Mouse (Mus musculus): ENCODE results near the gene Samd1. TPM values are rescaled to one million over a fixed set of nuclear protein-coding genes. Genes with fewer than 3 reads are reported as not detected.
"Not testable (repeated sequence)": the region's sequence is repeated elsewhere in the genome, so short reads cannot be mapped to it uniquely, and the experiment has no call there.

The Samd1 gene
- total and polyA plus RNA-seq, 3 experiments = 111 to 121 TPM; not detected in 1

DNA sequence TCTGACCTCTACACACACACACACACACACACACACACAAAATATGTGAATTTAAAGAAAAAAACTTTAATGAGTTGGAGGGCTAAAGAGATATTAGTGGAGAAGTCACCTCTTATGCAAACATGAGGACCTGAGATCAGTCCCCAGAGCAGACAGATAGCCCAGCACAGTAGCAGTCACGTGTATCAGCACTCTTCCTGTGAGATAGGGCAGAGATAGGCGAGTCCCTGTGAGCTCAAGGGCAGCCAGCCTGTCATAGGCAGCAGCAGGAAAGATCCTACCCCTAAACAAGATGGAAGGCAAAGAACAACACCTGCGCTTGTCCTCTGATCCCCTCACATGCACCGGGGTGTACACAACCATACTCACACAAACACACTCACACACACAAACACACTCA lies 15.0 kb upstream of the Samd1 start (continued):
- TF ChIP-seq ZKSCAN1 (IDR thresholded peaks at IDR 0.05; ENCODE audit: low read depth, low read length) (no peak), SIN3A (IDR thresholded peaks at IDR 0.05; ENCODE audit: low read length) (peak; percentile 23; the same call in 1 of the 2 replicates), USF2 (IDR thresholded peaks at IDR 0.05; ENCODE audit: borderline replicate concordance in 1 of 2, insufficient read depth in 1 of 2, low read depth in 1 of 2, low read length in 2 of 2) (no peak), EP300 (IDR thresholded peaks at IDR 0.05; ENCODE audit: low read depth in 1 of 2, low read length in 2 of 2) (peak; percentile 42 to 43; a peak in 2 of 4 replicates), ELF1 (IDR thresholded peaks at IDR 0.05; ENCODE audit: low read depth, low read length) (no peak), MAX (IDR thresholded peaks at IDR 0.05; ENCODE audit: low read length) (peak; percentile 70), JUND (IDR thresholded peaks at IDR 0.05; ENCODE audit: low read depth, low read length) (no peak), TCF12 (IDR thresholded peaks at IDR 0.05; ENCODE audit: low read depth, low read length) (no peak; the same call in 1 of the 2 replicates), POLR2AphosphoS5 (IDR thresholded peaks at IDR 0.05; ENCODE audit: borderline replicate concordance, low read depth, low read length) (no peak), TBP (IDR thresholded peaks at IDR 0.05; ENCODE audit: low read depth, low read length) (no peak), HCFC1 (IDR thresholded peaks at IDR 0.05; ENCODE audit: low read depth, low read length) (no peak)

DNA sequence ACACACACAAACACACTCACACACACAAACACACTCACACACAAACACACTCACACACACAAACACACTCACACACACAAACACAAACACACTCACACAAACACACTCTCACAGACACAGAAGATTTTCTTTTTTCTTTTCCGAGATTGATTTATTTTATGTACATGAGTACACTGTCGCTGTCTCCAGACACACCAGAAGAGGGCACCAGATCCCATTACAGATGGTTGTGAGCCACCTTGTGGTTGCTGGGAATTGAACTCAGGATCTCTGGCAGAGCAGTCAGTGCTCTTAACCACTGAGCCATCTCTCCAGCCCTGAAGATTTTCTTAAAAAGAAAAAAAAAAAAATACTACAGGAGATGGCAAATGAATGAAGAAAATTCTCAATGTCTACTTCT lies 14.2 kb upstream of the Samd1 start:
- not testable (repeated sequence) for H3K9ac ChIP-seq (ENCODE audit: control insufficient read depth, low read depth, low read length, poor library complexity, severe bottlenecking); H3K4me3 ChIP-seq (ENCODE audit: control insufficient read depth in 1 of 2, insufficient read depth in 1 of 2, low read depth in 2 of 2, low read length in 2 of 2); H3K79me2 ChIP-seq (ENCODE audit: control insufficient read depth, insufficient read depth, low read length, poor library complexity); H3K27ac ChIP-seq (ENCODE audit: control insufficient read depth, low read depth, low read length); DNase-seq (ENCODE audit: low read depth, low spot score); H3K27me3 ChIP-seq (ENCODE audit: control insufficient read depth in 1 of 2, insufficient read depth in 2 of 2, low read length in 2 of 2); H3K9me3 ChIP-seq (replicated peaks; ENCODE audit: insufficient read depth, low read length); H3K36me3 ChIP-seq (ENCODE audit: control insufficient read depth in 1 of 2, insufficient read depth in 2 of 2, low read length in 2 of 2)
- H3K4me1 ChIP-seq (ENCODE audit: control insufficient read depth in 1 of 2, insufficient read depth in 2 of 2, low read length in 2 of 2) = peaks cover 8 to 11% of the 10 kb centered on the region in 2 experiments
- peak in 1 of 3 experiments; percentile 41; a peak in 2 of 6 replicates for TF ChIP-seq CTCF (IDR thresholded peaks at IDR 0.05 in 2 of 3, conservative IDR thresholded peaks at IDR 0.05 in 1 of 3; ENCODE audit: control insufficient read depth in 1 of 3, insufficient read depth in 1 of 3, low read depth in 2 of 3, low read length in 3 of 3, poor library complexity in 1 of 3, severe bottlenecking in 1 of 3)

DNA sequence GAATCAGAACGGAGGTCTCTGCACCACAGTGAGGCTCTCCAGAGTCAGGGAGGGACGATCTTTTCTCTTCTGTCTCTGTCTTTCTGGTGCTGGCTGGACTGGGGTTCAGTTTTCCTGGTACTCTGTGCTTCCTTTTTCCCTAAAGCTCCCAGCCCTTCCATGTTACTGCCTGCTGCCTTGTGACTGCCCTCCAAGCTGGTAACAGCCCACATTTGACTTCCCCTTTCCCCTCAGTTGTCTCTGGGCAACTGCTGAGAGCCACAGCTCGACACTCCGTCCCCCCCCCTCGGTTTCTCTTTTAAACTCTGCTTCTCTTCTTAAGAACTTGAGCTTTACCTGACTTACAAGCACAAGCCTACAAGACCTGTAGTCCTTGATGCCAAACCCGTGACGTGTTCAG lies 8.2 kb upstream of the Samd1 start:
- H3K9ac ChIP-seq (ENCODE audit: control insufficient read depth, low read depth, low read length, poor library complexity, severe bottlenecking) = peak overlapping the region; percentile 37
- peak; percentile 78 for DNase-seq (ENCODE audit: low read depth, low spot score)
- peaks cover 2 to 10% of the 10 kb centered on the region in 2 experiments for H3K36me3 ChIP-seq (ENCODE audit: control insufficient read depth in 1 of 2, insufficient read depth in 2 of 2, low read length in 2 of 2)
- peak overlapping the region in 1 of 2 experiments; percentile 46; a peak in 2 of 4 replicates for H3K4me3 ChIP-seq (ENCODE audit: control insufficient read depth in 1 of 2, insufficient read depth in 1 of 2, low read depth in 2 of 2, low read length in 2 of 2)
- TF ChIP-seq MAZ (IDR thresholded peaks at IDR 0.05; ENCODE audit: low read depth, low read length) (0 out of 2 replicates have a peak, but pooled peaks have one; percentile 58), GABPA (IDR thresholded peaks at IDR 0.05; ENCODE audit: low read depth, low read length) (no peak)
- no peaks in the 10 kb centered on the region for H3K79me2 ChIP-seq (ENCODE audit: control insufficient read depth, insufficient read depth, low read length, poor library complexity)
- no peaks in the 10 kb centered on the region for H3K9me3 ChIP-seq (replicated peaks; ENCODE audit: insufficient read depth, low read length)
- peak overlapping the region; percentile 32; the same call in 1 of the 2 replicates for H3K27ac ChIP-seq (ENCODE audit: control insufficient read depth, low read depth, low read length)
- peaks cover 6 to 12% of the 10 kb centered on the region in 2 experiments for H3K4me1 ChIP-seq (ENCODE audit: control insufficient read depth in 1 of 2, insufficient read depth in 2 of 2, low read length in 2 of 2)
- no peaks in the 10 kb centered on the region for H3K27me3 ChIP-seq (ENCODE audit: control insufficient read depth in 1 of 2, insufficient read depth in 2 of 2, low read length in 2 of 2)

Measured in MEL (cell line).